Mouse (Mus musculus): ENCODE measurements at regions not wholly inside any gene's neighbourhood (a gene's known extent, or its start where the extent isn't known, plus 50 kb on each side); places are given as distances from the start of the nearest gene placed in this dataset.

DNA sequence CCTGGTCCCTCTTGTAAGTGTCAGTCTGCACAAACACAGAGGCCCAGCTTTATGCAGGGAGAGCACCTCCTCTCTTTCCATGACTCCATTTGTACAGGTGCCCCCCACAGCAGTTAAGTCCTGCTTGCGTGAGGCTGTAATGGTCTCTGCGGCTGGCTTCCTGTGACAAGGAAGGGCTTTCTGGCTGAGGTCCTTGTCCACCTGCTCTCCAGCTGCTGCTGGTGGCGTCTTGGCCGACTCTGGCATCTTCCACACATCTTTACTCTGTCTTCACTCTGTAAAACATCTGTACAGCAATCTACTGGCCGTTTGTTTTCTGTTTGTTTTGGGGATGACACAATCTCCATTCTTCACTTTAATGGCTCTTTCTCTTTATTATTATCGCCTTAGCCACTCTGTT is 60.8 kb downstream of the Rpusd4 start:
- ATAC-seq (ENCODE audit: insufficient number of reproducible peaks, low FRiP score, low TSS enrichment), result no peak

DNA sequence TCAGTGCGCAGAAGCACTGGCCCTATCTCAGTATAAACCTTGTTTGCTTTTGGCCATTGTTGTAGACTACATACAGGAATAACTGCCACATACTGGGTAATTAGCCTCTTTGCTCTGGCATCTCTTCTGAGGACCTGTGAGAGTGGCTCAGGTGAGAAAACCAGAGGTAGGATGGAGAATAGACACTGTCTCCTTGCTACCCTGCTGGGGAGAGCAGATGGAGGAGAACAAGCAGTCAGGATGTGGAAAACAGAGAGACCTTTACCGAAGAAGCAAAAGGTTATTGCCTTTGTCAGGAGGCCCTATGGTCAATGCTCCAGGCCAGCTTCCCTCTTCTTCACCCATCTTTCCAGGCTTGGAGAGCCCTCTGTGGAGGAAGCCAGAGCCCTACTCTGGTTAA is 62.7 kb downstream of the Rpusd4 start:
- no peak for ATAC-seq (ENCODE audit: insufficient number of reproducible peaks, low FRiP score, low TSS enrichment)

DNA sequence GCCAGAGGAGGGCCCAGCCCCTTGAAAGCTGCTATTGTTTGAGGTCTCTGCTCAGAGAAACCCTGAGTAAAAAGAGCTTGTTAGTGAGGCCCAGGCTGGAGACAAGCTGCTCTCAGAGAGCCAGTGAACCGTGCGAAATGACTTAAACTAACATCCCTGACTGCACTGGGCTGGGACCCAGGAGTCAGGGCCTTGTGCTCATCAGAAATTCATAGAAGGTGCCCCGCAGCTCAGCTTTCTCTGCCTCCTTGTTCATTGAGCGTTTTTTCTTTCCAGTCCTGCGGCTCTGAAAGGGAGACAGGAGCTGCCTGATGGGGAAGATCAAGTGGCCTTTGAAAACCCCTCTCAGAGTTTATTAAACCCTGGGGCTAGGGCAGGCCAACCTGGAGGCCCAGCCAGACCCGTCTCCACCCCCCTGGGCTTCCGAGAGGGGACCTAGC is 63.6 kb downstream of the Rpusd4 start:
- ATAC-seq (ENCODE audit: insufficient number of reproducible peaks, low FRiP score, low TSS enrichment), result peak; percentile 29; the same call in 1 of the 2 replicates

DNA sequence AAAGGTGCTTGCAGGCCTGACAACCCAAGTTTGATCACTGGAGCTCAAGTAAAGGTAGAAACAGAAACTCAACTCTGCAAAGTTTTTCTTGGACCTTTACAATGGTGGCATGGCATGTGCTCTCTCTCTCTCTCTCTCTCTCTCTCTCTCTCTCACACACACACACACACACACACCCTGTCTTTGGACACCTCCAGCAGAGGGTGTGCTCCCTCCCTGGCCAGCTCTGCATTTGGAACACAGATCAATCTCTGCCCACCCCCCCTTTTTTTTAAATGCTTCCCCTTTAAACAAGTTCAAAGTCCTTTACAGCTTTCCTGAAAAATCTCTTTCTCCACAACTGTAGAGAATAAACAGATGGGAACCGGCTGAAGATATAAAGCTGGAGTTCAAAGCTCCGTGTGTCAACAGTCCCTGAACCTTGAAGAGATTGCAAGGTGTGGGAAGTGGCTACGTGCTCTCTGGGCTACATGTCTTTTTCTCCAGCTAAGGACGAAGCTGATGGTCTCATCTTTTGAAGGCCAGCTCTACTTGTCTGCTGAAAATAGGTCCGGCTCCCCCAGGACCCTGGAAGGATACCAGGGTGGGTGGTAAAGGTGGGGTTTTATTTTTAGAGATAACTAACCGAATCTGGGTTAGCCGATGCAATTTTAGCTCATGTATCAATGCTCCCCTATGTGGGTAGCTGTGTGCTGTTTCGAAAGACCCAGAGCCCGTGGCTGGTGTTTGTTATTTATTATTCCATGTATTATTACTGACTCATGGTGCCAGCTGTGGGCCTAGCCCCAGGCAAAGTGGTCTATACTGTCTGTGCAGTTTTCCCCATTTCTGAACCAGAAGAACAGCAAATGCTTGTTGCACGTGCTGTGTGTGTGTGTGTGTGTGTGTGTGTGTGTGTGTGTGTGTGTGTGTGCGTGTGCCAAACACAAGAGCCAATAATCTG is 65.3 kb downstream of the Rpusd4 start:
- ATAC-seq (ENCODE audit: insufficient number of reproducible peaks, low FRiP score, low TSS enrichment), result no peak

DNA sequence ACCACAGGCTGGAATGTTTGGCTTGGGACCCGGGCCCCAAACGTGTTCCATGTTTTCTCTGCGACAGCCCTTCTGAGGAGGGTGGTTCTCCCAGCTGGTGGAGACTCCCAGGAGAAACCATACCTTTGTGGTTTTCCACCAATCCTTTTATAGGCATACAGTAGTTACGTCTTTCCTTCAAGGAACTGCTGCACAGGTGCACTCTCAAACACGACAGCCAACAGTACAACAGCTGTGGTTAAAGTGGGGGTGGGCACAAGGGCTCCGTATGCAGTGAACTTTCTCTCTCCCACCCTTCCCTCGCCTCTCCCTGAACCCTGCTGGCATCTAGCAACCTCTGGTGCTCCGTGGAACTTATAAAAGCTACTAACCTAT is 66.0 kb downstream of the Rpusd4 start:
- ATAC-seq (ENCODE audit: insufficient number of reproducible peaks, low FRiP score, low TSS enrichment), result no peak

DNA sequence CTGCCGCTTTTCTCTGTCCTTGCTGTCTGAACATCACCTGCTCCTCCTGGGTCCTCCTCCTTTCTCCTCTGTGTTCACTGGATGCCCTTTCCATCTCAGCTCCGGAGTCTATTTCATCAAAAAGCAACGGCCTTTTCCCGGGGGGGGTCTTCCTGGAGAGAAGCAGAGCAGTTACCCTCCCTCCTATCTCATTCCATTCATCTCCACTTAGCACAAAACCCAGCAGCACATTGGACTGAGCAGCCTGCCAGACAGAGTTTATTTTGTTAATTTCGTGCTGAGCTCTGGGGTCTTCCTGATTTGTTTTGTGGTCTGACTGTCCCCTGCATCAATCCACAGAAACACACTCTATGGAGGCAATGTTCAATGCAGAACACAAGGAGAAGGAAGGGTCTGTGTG is 66.9 kb downstream of the Rpusd4 start:
- ATAC-seq (ENCODE audit: insufficient number of reproducible peaks, low FRiP score, low TSS enrichment), result no peak

DNA sequence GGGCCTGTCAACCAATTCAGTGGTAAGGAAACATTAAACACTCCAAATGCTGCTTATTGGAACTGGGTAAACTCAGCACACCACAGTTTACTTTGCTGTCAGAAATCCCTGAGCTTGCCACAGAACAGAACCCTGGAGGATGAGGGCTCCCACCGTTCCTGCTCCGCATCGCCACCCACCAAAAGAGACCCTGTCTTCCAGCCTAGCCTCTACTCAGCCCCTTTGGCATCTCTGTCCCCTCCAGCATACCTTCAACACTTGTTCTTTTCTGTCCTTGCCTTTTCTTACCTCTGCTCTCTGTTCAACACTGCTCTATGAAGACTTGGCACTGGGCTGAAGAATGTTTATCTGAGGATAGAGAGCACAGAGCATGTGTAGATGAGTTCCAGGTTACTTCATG is 67.5 kb downstream of the Rpusd4 start:
- ATAC-seq (ENCODE audit: insufficient number of reproducible peaks, low FRiP score, low TSS enrichment), result no peak

DNA sequence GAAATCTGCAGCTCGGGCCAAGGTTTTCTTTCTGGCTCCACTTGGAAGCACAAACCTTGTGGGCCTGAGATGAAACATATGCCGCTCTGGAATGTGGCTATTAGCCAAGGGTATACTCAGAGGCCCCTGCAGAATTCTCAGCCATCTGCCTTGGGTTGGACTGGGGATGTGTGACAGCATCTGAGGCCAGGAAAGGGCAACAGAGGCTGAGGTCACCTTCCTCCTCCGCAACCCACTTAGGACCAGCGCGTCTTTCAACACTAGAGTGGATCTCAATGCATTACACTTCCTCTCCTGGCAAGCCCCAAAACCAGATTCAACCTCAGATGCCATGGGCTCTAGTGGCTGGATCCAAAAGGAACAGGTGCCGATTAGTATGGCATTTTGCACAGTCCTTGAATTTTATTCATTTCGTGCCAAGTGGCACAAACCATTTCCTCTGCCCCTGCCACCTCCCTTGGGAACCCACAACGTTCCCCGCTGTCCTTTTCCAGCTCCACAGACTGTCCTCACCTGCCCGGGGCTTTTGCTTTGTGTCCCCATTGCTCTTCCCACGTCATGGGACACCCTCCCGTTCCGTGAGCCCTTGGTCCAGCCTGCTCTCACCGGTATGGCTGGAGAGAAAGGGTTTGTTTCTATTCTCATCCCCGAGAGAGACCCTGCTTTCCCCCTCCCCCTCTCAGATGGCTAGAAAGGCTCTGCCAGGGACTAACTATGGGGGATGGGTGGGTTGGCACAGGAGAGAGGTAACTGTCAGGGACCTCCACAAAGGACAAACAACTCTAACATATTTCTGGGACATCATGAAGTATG is 68.4 kb downstream of the Rpusd4 start:
- peak; percentile 85 for ATAC-seq (ENCODE audit: insufficient number of reproducible peaks, low FRiP score, low TSS enrichment)

DNA sequence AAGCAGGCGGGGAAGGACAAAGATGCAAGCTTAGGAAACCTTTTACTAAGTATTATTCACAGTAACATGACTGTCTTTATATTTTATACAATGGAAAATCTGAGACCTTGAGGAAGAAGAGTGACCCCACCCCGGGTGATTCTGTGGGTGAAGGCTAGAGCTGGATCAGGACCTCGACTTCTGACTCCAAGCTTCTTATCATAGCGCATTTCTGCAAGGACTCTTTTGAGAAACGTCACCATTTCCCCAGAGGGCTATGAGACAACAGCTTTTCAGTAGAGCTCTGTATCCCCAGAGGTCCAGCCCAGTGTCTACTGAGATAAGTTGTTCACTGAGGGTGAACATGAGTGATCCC is 69.0 kb downstream of the Rpusd4 start:
- no peak for ATAC-seq (ENCODE audit: insufficient number of reproducible peaks, low FRiP score, low TSS enrichment)

DNA sequence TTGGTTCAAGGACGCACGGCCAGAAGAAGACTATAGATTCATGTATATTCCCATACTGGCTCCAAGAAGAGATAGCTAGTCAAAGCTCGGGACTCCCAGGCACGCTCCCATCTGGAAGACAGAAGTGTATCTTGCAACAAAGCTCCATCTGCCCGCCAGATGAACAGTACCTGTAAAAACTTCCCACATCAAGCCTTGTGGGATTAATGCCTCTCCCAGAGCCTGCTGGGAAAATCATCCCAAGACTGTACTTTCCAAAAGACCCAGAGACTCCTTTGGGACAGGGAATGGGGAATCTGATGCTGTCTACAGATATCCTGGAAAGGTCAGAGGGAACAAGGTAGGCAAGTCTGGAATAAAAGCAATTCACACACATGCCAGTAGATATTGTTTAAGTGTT is 71.2 kb downstream of the Rpusd4 start:
- no peak for ATAC-seq (ENCODE audit: insufficient number of reproducible peaks, low FRiP score, low TSS enrichment)

DNA sequence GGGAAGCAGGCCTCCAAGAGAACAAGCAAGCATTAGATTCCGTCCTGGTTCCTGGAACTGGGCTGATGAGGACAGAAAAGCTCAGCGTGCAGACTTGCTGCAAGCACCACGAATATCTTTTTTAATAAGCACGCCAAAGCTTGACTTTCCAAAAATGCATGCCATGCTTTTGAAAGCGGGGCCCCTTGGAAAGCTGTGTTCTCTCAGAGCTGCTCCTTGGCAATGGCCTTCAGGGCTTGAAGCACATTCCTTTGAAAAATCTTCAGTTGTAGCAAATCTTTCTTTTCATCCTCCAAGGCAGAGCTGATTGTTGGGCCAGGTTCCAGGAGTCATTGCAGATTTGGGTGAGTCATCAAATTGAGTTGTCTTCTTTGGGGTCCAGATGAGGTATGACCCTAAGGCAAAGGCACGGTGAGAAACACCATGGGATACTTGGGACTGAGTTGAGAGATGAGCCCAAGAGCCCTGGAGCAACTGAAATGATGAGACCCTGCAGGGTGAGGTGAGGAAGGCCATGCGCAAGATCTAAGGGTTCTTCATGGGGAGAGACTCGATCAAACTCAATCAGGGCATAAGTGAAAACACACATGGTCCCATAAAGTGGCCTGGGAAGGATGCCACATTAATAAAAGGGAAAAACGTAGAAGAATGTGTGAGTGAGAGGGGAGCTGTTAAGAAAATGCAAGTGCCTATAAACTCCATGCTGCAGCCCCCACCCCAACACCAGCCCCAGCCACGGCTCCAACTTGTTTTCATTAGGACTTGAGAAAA is 72.0 kb downstream of the Rpusd4 start:
- no peak for ATAC-seq (ENCODE audit: insufficient number of reproducible peaks, low FRiP score, low TSS enrichment)

DNA sequence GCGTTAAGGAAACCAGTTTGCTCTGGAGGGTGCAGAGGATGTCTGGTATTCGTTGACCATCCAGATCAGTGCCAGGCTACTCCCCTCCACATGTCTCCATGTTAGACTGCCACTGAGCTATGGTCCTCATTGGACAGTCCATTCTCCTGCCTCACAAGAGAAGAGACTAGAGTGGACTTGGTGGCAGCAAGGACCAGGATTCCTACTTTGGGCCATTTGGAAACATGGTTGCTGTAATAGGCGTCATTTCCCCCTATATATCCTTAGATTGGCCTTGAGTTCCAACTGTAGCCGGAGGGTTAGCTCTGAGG is 72.6 kb downstream of the Rpusd4 start:
- no peak for ATAC-seq (ENCODE audit: insufficient number of reproducible peaks, low FRiP score, low TSS enrichment)

DNA sequence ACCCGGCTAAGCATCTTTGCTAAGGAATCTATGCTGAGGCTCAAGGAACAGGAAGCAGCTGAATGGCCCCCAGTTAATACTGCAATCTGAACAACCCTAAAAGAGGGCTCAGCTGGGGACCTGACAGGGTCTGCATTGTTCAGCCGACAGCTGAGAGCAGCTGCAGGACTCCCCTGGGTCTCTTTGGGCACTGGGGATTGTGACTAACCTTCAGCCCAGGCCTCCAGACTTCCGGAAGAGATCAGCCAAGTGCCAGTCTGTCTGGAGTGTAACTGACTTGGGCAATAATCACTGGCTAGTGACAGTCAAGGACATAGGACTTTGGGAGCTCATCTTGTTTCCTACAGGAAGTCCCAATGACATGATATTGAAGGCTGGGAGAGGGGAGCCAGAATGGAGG is 73.1 kb downstream of the Rpusd4 start:
- ATAC-seq (ENCODE audit: insufficient number of reproducible peaks, low FRiP score, low TSS enrichment), result no peak

DNA sequence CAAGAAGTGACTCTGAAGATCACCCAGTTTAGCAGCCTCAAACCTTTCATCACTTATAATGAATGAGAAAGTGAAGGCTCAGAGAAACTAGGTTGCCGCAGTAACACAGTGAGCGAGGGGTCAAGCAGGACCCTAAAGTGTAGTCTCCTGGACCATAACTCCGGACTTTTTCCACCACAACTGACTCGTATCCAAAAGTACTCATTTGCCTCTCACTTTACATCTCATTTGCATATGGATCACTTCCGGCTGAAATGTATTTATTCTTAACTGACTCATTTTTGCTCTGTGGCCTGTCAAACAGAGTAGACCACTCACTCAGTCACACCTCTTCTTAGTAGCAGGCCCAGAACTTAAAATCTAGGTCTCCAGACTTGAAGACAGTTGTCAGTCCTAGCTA is 73.7 kb downstream of the Rpusd4 start:
- ATAC-seq (ENCODE audit: insufficient number of reproducible peaks, low FRiP score, low TSS enrichment), result no peak

DNA sequence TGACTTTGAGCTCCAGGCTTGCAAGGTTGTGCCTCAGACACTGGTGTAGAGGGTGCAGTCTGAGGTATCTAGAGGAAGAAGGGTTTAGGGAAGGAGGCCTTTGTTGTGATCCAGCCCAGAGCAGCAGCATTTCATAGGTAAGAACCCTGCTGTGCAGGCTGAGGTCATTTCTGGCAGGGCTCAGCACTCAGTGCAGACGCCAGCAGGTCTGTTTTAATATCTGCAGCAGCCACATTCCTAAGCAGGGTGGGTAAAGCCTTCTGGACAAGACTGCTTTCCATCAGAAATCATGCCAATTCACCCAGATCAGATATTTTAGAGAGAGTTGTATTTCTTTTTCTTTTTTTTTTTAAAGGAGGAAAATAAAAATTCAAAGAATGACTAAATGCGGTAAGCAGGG is 74.8 kb downstream of the Rpusd4 start:
- peak; percentile 82 for ATAC-seq (ENCODE audit: insufficient number of reproducible peaks, low FRiP score, low TSS enrichment)

DNA sequence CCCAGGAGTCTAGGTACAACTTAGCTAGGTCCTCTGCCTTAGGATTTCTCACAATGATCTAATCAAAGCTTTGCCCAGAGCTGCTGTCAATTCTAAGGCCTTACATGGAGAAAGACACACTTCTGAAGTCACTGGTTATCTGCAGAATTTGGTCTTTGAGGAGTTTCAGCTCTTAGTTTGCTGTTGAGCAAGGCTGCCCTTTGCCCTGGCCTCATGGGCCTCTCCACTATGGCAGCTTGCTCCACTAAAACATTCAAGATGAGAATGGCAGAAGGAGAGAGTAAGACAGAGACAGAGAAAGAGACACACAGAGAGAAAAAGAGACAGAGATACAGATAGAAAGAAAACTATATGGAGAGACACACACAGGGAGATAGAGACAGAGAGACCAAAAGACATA is 75.7 kb downstream of the Rpusd4 start:
- no peak for ATAC-seq (ENCODE audit: insufficient number of reproducible peaks, low FRiP score, low TSS enrichment)

DNA sequence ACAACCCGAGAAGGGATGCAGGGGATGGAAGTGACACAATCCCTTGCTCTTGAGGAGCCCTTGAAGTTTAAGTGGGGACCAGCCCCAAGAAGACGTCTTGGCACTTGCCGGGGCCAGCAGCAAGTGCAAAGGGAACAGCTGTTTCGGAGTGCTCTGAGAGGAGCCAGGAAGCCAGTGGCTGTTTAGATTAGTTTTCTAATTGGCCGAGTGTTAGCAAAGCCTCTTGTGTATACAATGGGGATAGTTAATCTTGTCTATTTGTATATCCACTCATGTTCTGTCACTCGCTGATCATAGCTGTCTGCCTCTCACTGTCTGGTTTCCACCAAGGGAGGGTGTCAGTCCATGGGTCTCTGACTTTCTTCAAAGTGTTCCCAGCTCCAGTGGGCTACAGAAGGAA is 76.6 kb upstream of the Cdon start:
- ATAC-seq (ENCODE audit: insufficient number of reproducible peaks, low FRiP score, low TSS enrichment), result no peak

DNA sequence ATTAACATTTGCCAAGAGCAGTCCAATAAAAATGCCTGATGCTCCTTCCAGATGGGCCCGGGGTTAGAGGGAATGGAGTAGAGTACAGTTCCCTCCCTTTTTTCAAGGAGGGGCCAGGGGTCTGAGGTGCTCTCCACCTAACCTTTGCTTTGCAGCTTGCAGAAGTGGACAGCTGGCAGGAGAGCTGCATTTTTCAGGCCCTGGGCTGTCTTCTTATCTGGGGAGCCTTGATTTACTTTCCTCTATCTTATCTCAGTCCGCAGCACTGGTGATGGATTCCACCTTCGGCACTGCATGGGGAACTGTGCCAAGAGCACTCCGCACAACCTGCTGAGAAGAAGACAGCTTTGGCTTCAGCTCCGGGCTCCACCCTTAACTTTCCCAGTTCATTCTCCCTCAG is 74.5 kb upstream of the Cdon start:
- no peak for ATAC-seq (ENCODE audit: insufficient number of reproducible peaks, low FRiP score, low TSS enrichment)

DNA sequence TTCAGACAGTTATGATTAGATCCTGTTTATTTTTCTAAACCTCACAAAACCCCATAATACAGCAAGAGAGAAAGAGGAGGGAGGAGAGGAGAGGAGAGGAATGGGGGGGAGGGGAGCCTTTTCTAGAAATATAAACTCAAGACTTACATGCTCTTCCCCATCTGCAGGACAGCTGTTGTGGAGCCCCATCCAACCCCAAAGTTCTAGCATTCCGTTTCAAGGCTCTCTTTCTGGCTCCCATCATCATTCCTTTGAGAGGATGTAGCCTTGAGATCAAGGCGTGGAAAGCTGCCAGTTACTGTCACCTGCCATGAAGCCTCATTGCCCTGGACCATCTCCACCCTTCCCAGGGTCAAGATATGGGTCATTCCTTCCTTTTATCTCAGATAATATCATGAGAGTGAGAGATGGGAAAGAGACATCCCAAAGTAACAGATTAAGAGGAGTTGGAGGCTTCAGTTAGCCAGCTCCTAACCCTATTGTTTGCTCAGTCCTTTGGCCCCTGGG is 70.8 kb upstream of the Cdon start:
- ATAC-seq (ENCODE audit: insufficient number of reproducible peaks, low FRiP score, low TSS enrichment), result no peak

DNA sequence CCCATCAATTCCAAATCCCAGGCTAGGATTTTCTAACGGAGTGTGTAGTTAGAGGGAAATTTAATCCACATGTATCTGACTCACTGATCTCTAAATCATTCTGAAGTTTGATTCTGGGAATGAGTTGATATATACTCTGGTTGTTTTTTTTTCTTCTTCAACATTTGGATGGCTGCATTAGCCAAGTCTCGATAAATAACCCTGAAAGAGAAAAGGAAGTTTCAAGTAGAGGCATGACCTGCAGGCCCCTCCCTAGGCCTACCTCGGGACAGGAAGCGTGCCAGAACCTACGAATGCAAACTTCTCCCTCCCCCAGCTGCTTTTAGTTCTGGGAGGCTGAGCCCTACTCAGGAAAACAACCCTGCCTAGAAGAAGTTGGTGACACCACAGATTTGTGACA is 69.4 kb upstream of the Cdon start:
- no peak for ATAC-seq (ENCODE audit: insufficient number of reproducible peaks, low FRiP score, low TSS enrichment)

DNA sequence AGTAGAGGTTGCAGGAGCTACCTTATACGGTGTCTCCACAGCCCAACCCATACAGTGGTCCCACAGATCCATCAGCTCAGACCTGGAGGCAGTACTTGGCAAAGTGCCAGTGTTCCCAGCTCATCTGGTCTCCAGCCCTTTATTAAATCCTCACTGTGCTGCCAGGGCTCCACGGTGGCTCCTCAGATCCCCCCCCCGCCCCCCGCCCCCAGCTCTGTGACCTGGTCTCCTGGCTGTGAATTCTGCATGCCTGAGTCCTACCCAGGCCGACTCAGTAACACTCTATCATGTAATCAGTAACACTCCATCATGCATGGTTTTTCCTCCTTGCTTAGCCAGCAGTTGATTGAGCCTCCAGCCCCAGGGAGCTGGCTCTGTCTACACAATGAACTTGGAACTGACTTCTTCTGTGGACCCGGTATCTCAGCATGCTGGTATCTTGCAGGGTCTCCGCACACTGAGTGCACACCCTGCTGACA is 66.2 kb upstream of the Cdon start:
- no peak for ATAC-seq (ENCODE audit: insufficient number of reproducible peaks, low FRiP score, low TSS enrichment)

All from cerebellum, adult (tissue).